15 mouse cellular contexts compared by ENCODE assay signal in genomic region chr9:119632801-119633200, GRCm38 (mm10). TPM values are rescaled to one million over a fixed set of nuclear protein-coding genes. Genes with fewer than 3 reads are reported as not detected.
DNase-seq lines count a peak whose midpoint lies in the region; ATAC-seq and TF ChIP-seq lines count a peak whose summit lies in the region.
"Had no signal": no experiment of that assay in that cellular context is flagged by ENCODE, and none has a peak within 500 bp of the region (broad histone marks: within the 10 kb centered on the region; RNA-seq: fewer than 3 reads in every experiment).

No protein-coding gene starts in this region.

- WGBS in forebrain, postnatal 0 days: 24% methylated on average over 12 of the region's 12 CpGs
- 36% methylated on average over 12 of the region's 12 CpGs for WGBS in forebrain, embryonic 10.5 days
- WGBS in heart, embryonic 15.5 days: 27% methylated on average over 12 of the region's 12 CpGs
- WGBS in heart, adult 2 months: 18% methylated on average over 12 of the region's 12 CpGs

- TF ChIP-seq EP300 in heart, adult 2 months (IDR thresholded peaks at IDR 0.05; ENCODE audit: insufficient read depth, low read depth, low read length): no peak

- no peaks in the 10 kb centered on the region for H3K9me3 ChIP-seq in forebrain, postnatal 0 days (ENCODE audit: low read length)
- no peaks in the 10 kb centered on the region for H3K9me3 ChIP-seq in forebrain, embryonic 10.5 days
- no peaks in the 10 kb centered on the region for H3K9me3 ChIP-seq in heart, embryonic 15.5 days (replicated peaks)
- H3K9me3 ChIP-seq: embryonic facial prominence, embryonic 13.5 days; liver, embryonic 15.5 days had no signal

- peak; percentile 27; the same call in 1 of the 2 replicates for ATAC-seq in forebrain, postnatal 0 days
- ATAC-seq in heart, embryonic 15.5 days (replicated peaks; ENCODE audit: insufficient number of reproducible peaks, insufficient read depth, low FRiP score, low read depth): peak; percentile 21; the same call in 1 of the 2 replicates
- ATAC-seq: lung, postnatal 0 days had no signal

- H3K4me1 ChIP-seq in forebrain, postnatal 0 days (ENCODE audit: insufficient read depth): peaks cover 6% of the 10 kb centered on the region; the same call in 1 of the 2 replicates
- peaks cover 24% of the 10 kb centered on the region for H3K4me1 ChIP-seq in forebrain, embryonic 10.5 days
- peaks cover 46% of the 10 kb centered on the region for H3K4me1 ChIP-seq in heart, embryonic 15.5 days (replicated peaks)
- H3K4me1 ChIP-seq in heart, adult 2 months (ENCODE audit: control insufficient read depth, insufficient read depth, low read length): peaks cover 6% of the 10 kb centered on the region
- H3K4me1 ChIP-seq: liver, embryonic 15.5 days had no signal

- intact Hi-C loops in heart, adult 2 months (cut with DNase I): no loop called here

- no peaks in the 10 kb centered on the region for H3K79me2 ChIP-seq in heart, adult 2 months (replicated peaks; ENCODE audit: control insufficient read depth, insufficient read depth, low read length)

- no peaks in the 10 kb centered on the region for H3K27me3 ChIP-seq in forebrain, postnatal 0 days (ENCODE audit: insufficient read depth, low read length)
- H3K27me3 ChIP-seq in forebrain, embryonic 10.5 days (ENCODE audit: poor library complexity, severe bottlenecking): peaks cover 4% of the 10 kb centered on the region
- H3K27me3 ChIP-seq in heart, embryonic 15.5 days: peaks cover 21% of the 10 kb centered on the region
- H3K27me3 ChIP-seq in heart, adult 2 months (ENCODE audit: control insufficient read depth, insufficient read depth, low read length): no peaks in the 10 kb centered on the region

- DNase-seq in forebrain, postnatal 0 days: no peak
- no peak for DNase-seq in forebrain, embryonic 10.5 days (ENCODE audit: extremely low spot score, low spot score)
- no peak for DNase-seq in heart, adult 2 months
- peak; percentile 16 for DNase-seq in right cerebral cortex, adult 18-20 months
- no peak for DNase-seq in right cerebral cortex, postnatal 14 days
- DNase-seq in embryo, embryonic 10.5 days (ENCODE audit: low spot score): no peak
- DNase-seq in urinary bladder, adult 2 months (ENCODE audit: low spot score): no peak
- DNase-seq: cerebellum, adult 11-12 months; cerebellum, postnatal 25 days; midbrain, embryonic 14.5 days had no signal

- no peak for TF ChIP-seq POLR2A in heart, adult 2 months (IDR thresholded peaks at IDR 0.05; ENCODE audit: insufficient read depth, low read depth, low read length)

- no peak overlapping the region for H3K9ac ChIP-seq in forebrain, postnatal 0 days
- H3K9ac ChIP-seq in heart, embryonic 15.5 days: no peak overlapping the region
- no peak overlapping the region for H3K9ac ChIP-seq in heart, adult 2 months (ENCODE audit: low read depth, low read length)
- H3K9ac ChIP-seq: liver, embryonic 15.5 days had no signal

- no peak overlapping the region for H3K4me2 ChIP-seq in forebrain, postnatal 0 days (ENCODE audit: low read depth)
- H3K4me2 ChIP-seq in heart, embryonic 15.5 days: peak overlapping the region; percentile 45
- H3K4me2 ChIP-seq: liver, embryonic 15.5 days had no signal

- no peak overlapping the region for H3K27ac ChIP-seq in forebrain, postnatal 0 days (ENCODE audit: low read depth, low read length)
- H3K27ac ChIP-seq in forebrain, embryonic 10.5 days: no peak overlapping the region
- H3K27ac ChIP-seq in heart, embryonic 15.5 days: peak overlapping the region; percentile 90
- no peak overlapping the region for H3K27ac ChIP-seq in heart, adult 2 months
- H3K27ac ChIP-seq: embryonic facial prominence, embryonic 13.5 days; liver, embryonic 15.5 days had no signal

- no peaks in the 10 kb centered on the region for H3K36me3 ChIP-seq in forebrain, postnatal 0 days (ENCODE audit: insufficient read depth)
- H3K36me3 ChIP-seq in forebrain, embryonic 10.5 days (replicated peaks): no peaks in the 10 kb centered on the region
- H3K36me3 ChIP-seq in heart, embryonic 15.5 days: no peaks in the 10 kb centered on the region
- no peaks in the 10 kb centered on the region for H3K36me3 ChIP-seq in heart, adult 2 months (ENCODE audit: control insufficient read depth, insufficient read depth, low read length)
- H3K36me3 ChIP-seq: embryonic facial prominence, embryonic 13.5 days; liver, embryonic 15.5 days had no signal

- no peak overlapping the region for H3K4me3 ChIP-seq in forebrain, postnatal 0 days (ENCODE audit: low read depth, low read length)
- no peak overlapping the region for H3K4me3 ChIP-seq in forebrain, embryonic 10.5 days
- no peak overlapping the region for H3K4me3 ChIP-seq in heart, embryonic 15.5 days
- no peak overlapping the region for H3K4me3 ChIP-seq in heart, adult 2 months
- H3K4me3 ChIP-seq: embryonic facial prominence, embryonic 13.5 days; liver, embryonic 15.5 days had no signal

- TF ChIP-seq CTCF in forebrain, postnatal 0 days (IDR thresholded peaks at IDR 0.05; ENCODE audit: low read depth): no peak
- no peak for TF ChIP-seq CTCF in heart, adult 2 months (IDR thresholded peaks at IDR 0.05)

RNA-seq across cellular contexts. Expression of gene Scn5a, which starts 54.0 kb away (rescaled TPM):
- total RNA-seq in forebrain, postnatal 0 days (2014; rRNA removed): 3.4 and 8.2 TPM in 2 replicates
- 0.40 and 0.77 TPM in 2 replicates for polyA plus RNA-seq in forebrain, postnatal 0 days (2015; fragmentation: Nextera tagmentation; extraction: Ambion mirVana)
- polyA plus RNA-seq in forebrain, embryonic 10.5 days (2016; fragmentation: Nextera tagmentation; extraction: Ambion mirVana): 2.9 and 3.6 TPM in 2 replicates
- polyA plus RNA-seq in heart, embryonic 15.5 days (2015; fragmentation: Nextera tagmentation; extraction: Ambion mirVana): 7.0 and 9.0 TPM in 2 replicates
- 100 to 1,000 TPM; 161 to 173 TPM for total RNA-seq in heart, adult 2 months (2021)
- 101 and 117 TPM in 2 replicates for polyA plus RNA-seq in heart, adult 2 months (2012; rRNA removed)
- polyA plus RNA-seq in urinary bladder, adult 2 months (2012; rRNA removed): 0.23 and 0.38 TPM in 2 replicates
- total RNA-seq: megakaryocyte progenitor cell, adult 5-6 weeks had no signal

Comparison
In these comparisons a context has a peak if more than half of its experiments do, and no peak if none do; other contexts are left out.
1. RNA of gene Scn5a, which starts 54.0 kb away (polyA plus RNA-seq): 101 to 117 TPM in heart, adult 2 months; 7.0 to 9.0 TPM in heart, embryonic 15.5 days, 2.9 to 3.6 TPM in forebrain, embryonic 10.5 days, 0.40 to 0.77 TPM in forebrain, postnatal 0 days and 0.23 to 0.38 TPM in urinary bladder, adult 2 months; every median in the first group is over 10 times any median in the second.